Mouse (Mus musculus) fibroblast of lung, adult 2 months (primary cell): ENCODE measurements around the gene Cpb1.

Experiments
- DNase-seq: peaks from one replicate; pipeline ENCODE4 v3.0.0-alpha.2; 2011; ENCODE audit warnings: low read depth

Cpb1 gene

GRCm38 (mm10) chr3:20275633-20276032, at the start of gene Cpb1:
Cpb1 (minus strand) TSS chr3:20275733.
- no peak for DNase-seq

- DNase-seq = no peak
Observed at GRCm38 (mm10) chr3:20317233-20317632, 41.7 kb upstream of the Cpb1 start.

GRCm38 (mm10) chr3:20309142-20309541, 33.6 kb upstream of the Cpb1 start:
- no peak for DNase-seq

- no peak for DNase-seq
Observed at GRCm38 (mm10) chr3:20307256-20307655, 31.7 kb upstream of the Cpb1 start.

- DNase-seq = no peak
Observed at GRCm38 (mm10) chr3:20304758-20305352, 29.3 kb upstream of the Cpb1 start.

GRCm38 (mm10) chr3:20295546-20295945, 20.0 kb upstream of the Cpb1 start:
- DNase-seq = no peak

- DNase-seq = no peak
Observed at GRCm38 (mm10) chr3:20294542-20295348, 19.2 kb upstream of the Cpb1 start.

GRCm38 (mm10) chr3:20291370-20291769, 15.8 kb upstream of the Cpb1 start:
- DNase-seq = no peak

- DNase-seq = no peak
Observed at GRCm38 (mm10) chr3:20288761-20289160, 13.2 kb upstream of the Cpb1 start.

GRCm38 (mm10) chr3:20281796-20282195, 6.3 kb upstream of the Cpb1 start:
- no peak for DNase-seq

GRCm38 (mm10) chr3:20254566-20255479, 20.7 kb downstream of the Cpb1 start:
- DNase-seq = no peak

- DNase-seq = no peak
Observed at GRCm38 (mm10) chr3:20243913-20244312, 31.6 kb downstream of the Cpb1 start.

GRCm38 (mm10) chr3:20242050-20242449, 33.5 kb downstream of the Cpb1 start, which contains the start of gene Cpa3:
Cpa3 (minus strand) TSS chr3:20242181.
- DNase-seq = no peak

- no peak for DNase-seq
Observed at GRCm38 (mm10) chr3:20239741-20240140, 35.8 kb downstream of the Cpb1 start.

GRCm38 (mm10) chr3:20236965-20237364, 38.6 kb downstream of the Cpb1 start:
- DNase-seq = no peak

GRCm38 (mm10) chr3:20229027-20229426, 46.5 kb downstream of the Cpb1 start:
- DNase-seq = no peak

GRCm38 (mm10) chr3:20225429-20225828, 50.1 kb downstream of the Cpb1 start:
- no peak for DNase-seq

- no peak for DNase-seq
Observed at GRCm38 (mm10) chr3:20222926-20223698, 52.4 kb downstream of the Cpb1 start.

- DNase-seq = no peak
Observed at GRCm38 (mm10) chr3:20222136-20222535, 53.4 kb downstream of the Cpb1 start.

GRCm38 (mm10) chr3:20198869-20199268, 76.7 kb downstream of the Cpb1 start:
- DNase-seq = peak; percentile 14
